Mouse (Mus musculus) bone marrow macrophage, adult 2 months (primary cell): ENCODE data around the gene Larp1b. TPM values are rescaled to one million over a fixed set of nuclear protein-coding genes. Genes with fewer than 3 reads are reported as not detected.

ENCODE experiments used
- H3K27ac ChIP-seq: 2 replicates; pipeline ENCODE4 v1.5.1; 2012; ENCODE audit warnings: low read depth, low read length; ENCODE audit not compliant: insufficient read depth
- H3K4me1 ChIP-seq: 2 replicates; pipeline ENCODE4 v1.6.1; 2012; ENCODE audit warnings: low read length; ENCODE audit not compliant: control insufficient read depth, insufficient read depth
- H3K4me3 ChIP-seq: 2 replicates; pipeline ENCODE4 v1.5.1; 2012; ENCODE audit warnings: mild to moderate bottlenecking, low read length, moderate library complexity; ENCODE audit not compliant: insufficient read depth
- CTCF ChIP-seq: IDR thresholded peaks from 2 replicates; pipeline ENCODE4 v1.5.1; 2012; ENCODE audit warnings: low read depth, mild to moderate bottlenecking, low read length, moderate library complexity
- POLR2A ChIP-seq: IDR thresholded peaks from 2 replicates; pipeline ENCODE4 v1.6.1; 2012; ENCODE audit warnings: mild to moderate bottlenecking, low read depth, low read length, borderline replicate concordance
- polyA plus RNA-seq: library from polyadenylated mRNA; stranded (reverse); fragments of >200 nt; gene quantifications from 2 replicates; pipeline ENCODE4 v1.2.4, GENCODE M21; 2012; ENCODE audit not compliant: missing spikeins, insufficient read depth, insufficient read length

The Larp1b gene
- polyA plus RNA-seq, 1 experiment, result 7.9 TPM

GRCm38 (mm10) chr3:41080724-41081123 lies 131.1 kb downstream of the Larp1b start:
- no peak overlapping the region for H3K4me3 ChIP-seq
- H3K27ac ChIP-seq, result no peak overlapping the region
- H3K4me1 ChIP-seq, result peaks cover 15% of the 10 kb centered on the region
- TF ChIP-seq POLR2A (no peak), CTCF (no peak)

- no peak for TF ChIP-seq CTCF
- TF ChIP-seq POLR2A, result no peak
- peak overlapping the region; percentile 14 for H3K27ac ChIP-seq
- peak overlapping the region; percentile 96 for H3K4me3 ChIP-seq
- H3K4me1 ChIP-seq, result peaks cover 14% of the 10 kb centered on the region
Measured at GRCm38 (mm10) chr3:41081474-41082301, 132.1 kb downstream of the Larp1b start.

DNA sequence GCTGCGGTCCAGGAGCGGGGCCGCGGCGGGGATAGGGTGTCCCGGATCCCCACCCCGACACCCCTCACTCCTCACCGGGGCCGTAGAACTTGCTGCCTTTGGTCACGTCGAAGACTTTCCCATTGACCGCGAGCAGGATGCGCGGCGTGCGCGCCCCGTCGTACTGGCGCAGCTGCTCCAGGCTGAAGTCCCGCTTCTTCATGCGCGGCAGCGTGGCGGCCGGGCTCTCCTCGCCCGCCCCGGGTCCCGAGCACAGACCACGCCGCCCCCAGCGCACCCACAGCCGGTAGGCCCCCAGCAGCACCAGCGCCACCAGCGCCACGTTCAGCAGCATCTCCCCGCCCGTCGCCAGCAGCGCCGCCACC lies 132.9 kb downstream of the Larp1b start:
- no peak for TF ChIP-seq POLR2A
- no peak for TF ChIP-seq CTCF
- peak overlapping the region; percentile 96 for H3K4me3 ChIP-seq
- H3K27ac ChIP-seq, result peak overlapping the region; percentile 14
- peaks cover 12% of the 10 kb centered on the region for H3K4me1 ChIP-seq

DNA sequence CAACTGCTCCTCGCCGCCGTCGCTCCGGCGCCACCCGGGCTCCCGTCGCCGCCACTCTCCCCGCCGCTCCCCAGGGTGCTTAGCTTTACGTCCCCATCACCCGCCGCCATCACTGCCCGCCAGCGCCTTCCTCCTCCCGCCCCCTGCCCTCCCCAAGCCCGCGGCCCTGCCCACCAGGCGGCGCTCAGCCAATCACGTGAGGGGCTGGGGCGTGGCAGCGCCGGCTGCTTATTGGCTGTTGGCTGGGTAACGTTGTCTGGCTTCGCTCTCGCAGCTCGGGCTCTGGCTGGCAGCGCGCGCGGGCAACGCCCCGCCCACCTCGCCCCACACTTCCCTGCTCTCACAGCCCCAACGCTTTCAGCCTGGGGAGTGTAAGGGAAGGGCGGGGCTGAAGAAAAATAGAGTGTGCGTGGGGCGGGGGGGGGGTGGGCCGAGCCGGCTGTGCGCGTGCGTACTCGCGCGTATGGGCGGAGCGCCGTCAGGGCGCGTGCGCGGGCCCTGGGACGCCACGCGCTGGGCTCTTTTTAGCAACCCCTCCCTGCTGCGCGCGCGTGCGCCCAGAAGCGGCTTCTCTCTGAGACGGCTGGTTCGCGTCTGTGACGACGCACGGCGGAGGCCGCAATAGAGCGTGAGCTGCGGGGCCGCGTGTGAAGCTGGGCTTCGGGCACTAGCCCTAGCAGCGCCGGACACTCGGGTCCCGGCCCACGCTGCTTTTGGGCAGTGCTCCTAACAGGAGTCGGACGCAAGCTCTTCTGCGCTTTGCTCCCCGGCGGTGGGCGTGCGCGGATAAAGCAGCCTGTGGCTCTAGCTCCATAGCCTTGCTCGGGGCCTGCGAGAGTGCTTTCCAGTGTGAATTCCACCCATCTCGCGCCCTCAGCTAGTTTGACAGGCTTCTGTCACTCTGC lies 133.5 kb downstream of the Larp1b start, which contains the start of gene Pgrmc2:
TSS of gene Pgrmc2 (minus strand) at position 162 of the 905 bp plus-strand sequence.
- H3K27ac ChIP-seq, result peak within 1 kb of the TSS; percentile 82
- H3K4me3 ChIP-seq, result peak within 1 kb of the TSS; percentile 96
- TF ChIP-seq POLR2A (0 out of 2 replicates have a peak, but pooled peaks have one; percentile 73), CTCF (no peak)
- H3K4me1 ChIP-seq, result peaks cover 10% of the 10 kb centered on the region

DNA sequence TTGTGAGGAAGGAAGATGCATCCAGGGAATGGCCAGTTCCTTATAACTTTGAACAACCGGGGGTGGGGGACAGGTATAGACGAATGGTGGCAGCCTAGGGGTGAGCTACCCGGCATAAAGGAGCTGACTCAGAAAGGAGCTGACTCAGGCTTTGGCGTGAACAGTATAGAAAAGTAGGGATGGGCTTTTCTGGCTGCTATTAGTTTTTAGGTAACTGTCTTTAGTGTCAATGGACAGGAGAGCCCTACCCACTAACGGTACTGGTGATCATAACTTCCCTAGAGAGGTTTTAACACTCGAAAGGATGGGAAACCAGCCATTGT lies 134.1 kb downstream of the Larp1b start:
- peak overlapping the region; percentile 82 for H3K27ac ChIP-seq
- TF ChIP-seq POLR2A (no peak), CTCF (no peak; the same call in 1 of the 2 replicates)
- H3K4me1 ChIP-seq, result peaks cover 8% of the 10 kb centered on the region
- H3K4me3 ChIP-seq, result peak overlapping the region; percentile 95

GRCm38 (mm10) chr3:41084421-41084820 lies 134.8 kb downstream of the Larp1b start:
- no peak overlapping the region for H3K27ac ChIP-seq
- peaks cover 8% of the 10 kb centered on the region for H3K4me1 ChIP-seq
- no peak for TF ChIP-seq POLR2A
- TF ChIP-seq CTCF, result no peak
- H3K4me3 ChIP-seq, result peak overlapping the region; percentile 95; the same call in 1 of the 2 replicates

GRCm38 (mm10) chr3:41087071-41087470 lies 137.4 kb downstream of the Larp1b start:
- Histone ChIP-seq H3K4me3 (no peak overlapping the region), H3K4me1 (peaks cover 7% of the 10 kb centered on the region), H3K27ac (no peak overlapping the region)
- TF ChIP-seq CTCF (no peak), POLR2A (no peak)

Other genes with a start within 250 kb of the Larp1b start
- not detected in 2 replicates for gene Slc25a31, start 241.0 kb upstream of the Larp1b start, polyA plus RNA-seq
- 19.0 and 21.3 TPM in 2 replicates for gene Hspa4l, start 205.3 kb upstream of the Larp1b start, polyA plus RNA-seq
- 13.8 and 19.6 TPM in 2 replicates for gene Plk4, start 149.8 kb upstream of the Larp1b start, polyA plus RNA-seq
- 9.1 and 9.5 TPM in 2 replicates for gene Mfsd8, start 102.9 kb upstream of the Larp1b start, polyA plus RNA-seq
- gene Abhd18, start 102.9 kb upstream of the Larp1b start, polyA plus RNA-seq, result 5.6 and 7.4 TPM in 2 replicates
- not detected in 2 replicates for gene 1700034I23Rik, start 47.3 kb upstream of the Larp1b start, polyA plus RNA-seq
- 40.2 and 42.7 TPM in 2 replicates for gene Pgrmc2, start 133.2 kb downstream of the Larp1b start, polyA plus RNA-seq